Mouse (Mus musculus) adrenal gland, postnatal 10 days (tissue): Measurements from ENCODE around the gene Fam221b. TPM values are rescaled to one million over a fixed set of nuclear protein-coding genes. Genes with fewer than 3 reads are reported as not detected.

ENCODE experiments used
- DNase-seq: peaks from one replicate; pipeline ENCODE4 v3.0.0; 2021; ENCODE audit warnings: mixed read lengths
- long read RNA-seq, 2 experiments: library from polyadenylated mRNA; stranded (forward); transcript quantifications; one replicate each; pipeline ENCODE4 v2.0.0; 2021
- total RNA-seq, 2 experiments: library from RNA; stranded (reverse); gene quantifications; 2 replicates each; pipeline ENCODE4 v1.2.3; 2021

Gene Fam221b
- total RNA-seq, result under 1 TPM; 0.15 to 0.36 TPM
- long read RNA-seq, experiment 1, result 0 reads
- long read RNA-seq, experiment 2, result 0 reads

- peak; percentile 94 for DNase-seq
Measured at GRCm38 (mm10) chr4:43668782-43669427, at the start of gene Fam221b, which contains the start of gene Tmem8b. Gene Fam221b, minus strand, starts transcription at chr4:43669145. Gene Tmem8b, plus strand, starts transcription at chr4:43668971.

DNA sequence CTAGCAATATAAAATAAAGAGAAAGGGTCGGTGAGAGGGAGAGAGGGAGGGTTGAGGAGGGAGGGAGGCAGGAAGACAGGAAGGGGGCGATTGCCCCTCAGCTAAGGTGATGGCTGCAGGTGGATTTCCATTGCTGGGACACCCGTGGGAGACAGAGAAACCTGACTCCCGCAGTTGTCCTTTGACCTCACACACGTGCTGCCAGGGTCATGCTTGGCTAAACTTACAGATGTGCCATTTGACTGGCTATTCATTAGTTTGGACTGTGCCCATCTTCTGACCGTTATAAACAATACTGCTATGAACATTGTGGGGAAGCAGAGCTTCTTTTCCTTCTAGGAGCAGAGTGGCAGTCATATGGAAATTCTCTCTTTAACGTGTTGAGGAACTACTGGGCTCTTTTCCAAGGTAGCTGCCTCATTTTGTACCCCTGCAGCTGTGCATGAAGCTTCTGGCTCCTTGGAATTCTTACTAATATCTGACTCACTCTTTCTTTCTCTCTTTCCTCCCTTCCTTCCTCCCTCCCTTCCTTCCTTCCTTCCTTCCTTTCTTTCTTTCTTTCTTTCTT is 44.8 kb upstream of the Fam221b start:
- no peak for DNase-seq

- DNase-seq, result peak; percentile 92
Measured at GRCm38 (mm10) chr4:43711821-43712220, 42.9 kb upstream of the Fam221b start.

DNA sequence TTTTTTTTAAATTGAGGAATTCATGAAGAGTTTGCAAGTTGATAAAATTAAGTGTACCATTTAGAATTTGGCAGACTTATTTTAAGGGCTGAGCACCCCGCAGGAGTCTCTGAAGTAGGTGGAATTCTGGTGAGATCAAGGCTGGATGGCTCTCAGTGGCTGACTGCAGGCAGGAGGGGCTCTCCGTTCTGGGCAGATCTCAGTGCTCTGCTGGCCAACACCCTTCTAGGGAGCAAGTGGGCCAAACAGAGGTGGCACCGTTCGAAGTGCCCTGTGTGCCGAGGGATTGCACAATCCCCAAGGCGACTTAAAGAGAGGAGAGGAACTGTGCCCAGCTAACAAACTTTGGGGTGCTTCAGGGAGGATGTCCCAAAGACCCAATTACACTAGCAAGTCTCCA is 40.9 kb upstream of the Fam221b start, which contains the start of gene Olfr71:
Olfr71 (minus strand) TSS at position 387 of the 400 bp plus-strand sequence.
- DNase-seq, result peak; percentile 54

DNA sequence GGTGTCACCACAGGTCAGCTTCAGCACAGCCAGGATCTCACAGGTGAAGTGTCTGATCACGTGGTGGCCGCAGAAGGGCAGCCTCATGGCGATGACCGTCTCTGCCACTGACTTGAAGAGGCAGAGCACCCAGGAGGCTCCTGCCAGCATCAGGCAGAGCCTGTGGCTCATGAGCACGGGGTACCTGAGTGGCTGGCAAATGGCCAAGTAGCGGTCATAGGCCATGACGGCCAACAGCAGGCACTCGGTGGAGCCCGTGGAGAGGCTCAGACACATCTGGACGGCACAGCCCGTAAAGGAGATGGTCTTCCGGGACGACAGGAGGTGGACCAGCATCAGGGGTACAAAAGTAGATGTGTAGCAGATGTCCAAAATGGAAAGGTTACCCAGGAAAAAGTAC is 37.0 kb upstream of the Fam221b start:
- DNase-seq, result no peak

DNA sequence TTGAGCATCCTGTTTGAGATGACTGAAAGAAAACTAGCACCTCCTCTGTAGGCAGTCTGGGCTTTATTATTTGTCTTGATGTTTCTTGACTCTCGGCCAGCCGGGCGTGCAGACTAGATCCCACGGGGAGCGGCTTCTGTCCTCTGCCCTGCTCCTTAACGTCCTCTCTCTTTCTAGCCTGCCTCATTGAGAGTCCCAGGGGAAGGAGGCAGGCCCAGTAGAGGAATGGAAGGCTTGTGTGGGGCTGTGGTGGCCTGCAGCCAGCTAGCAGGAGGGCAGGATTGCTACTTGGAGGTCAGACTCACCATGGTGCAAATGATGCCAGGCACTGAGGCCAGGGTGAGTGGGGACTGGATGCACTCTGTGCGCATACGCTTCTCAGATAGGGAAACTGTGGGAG is 34.9 kb upstream of the Fam221b start:
- peak; percentile 70 for DNase-seq

GRCm38 (mm10) chr4:43703439-43703838 is 34.5 kb upstream of the Fam221b start:
- DNase-seq, result no peak

- DNase-seq, result no peak
Measured at GRCm38 (mm10) chr4:43700707-43701106, 31.8 kb upstream of the Fam221b start, which contains the start of gene Olfr70. Gene Olfr70, minus strand, starts transcription at chr4:43700807.

DNA sequence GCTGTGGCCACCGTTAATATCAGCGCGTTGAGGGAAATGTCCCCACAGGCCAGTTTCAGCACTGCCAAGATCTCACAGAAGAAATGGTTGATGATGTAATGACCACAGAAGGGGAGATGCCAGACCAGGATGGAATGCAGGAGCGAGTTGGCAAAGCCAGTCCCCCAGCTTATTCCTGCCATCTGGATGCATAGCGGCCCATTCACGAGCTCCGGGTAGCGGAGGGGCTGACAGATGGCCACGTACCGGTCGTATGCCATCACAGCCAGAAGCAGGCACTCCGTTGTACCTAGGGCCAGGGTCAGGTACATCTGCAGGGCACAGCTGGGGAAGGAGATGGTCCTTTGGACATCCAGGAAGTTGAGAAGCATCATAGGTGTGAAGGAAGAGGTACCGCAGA is 27.6 kb upstream of the Fam221b start:
- DNase-seq, result no peak

DNA sequence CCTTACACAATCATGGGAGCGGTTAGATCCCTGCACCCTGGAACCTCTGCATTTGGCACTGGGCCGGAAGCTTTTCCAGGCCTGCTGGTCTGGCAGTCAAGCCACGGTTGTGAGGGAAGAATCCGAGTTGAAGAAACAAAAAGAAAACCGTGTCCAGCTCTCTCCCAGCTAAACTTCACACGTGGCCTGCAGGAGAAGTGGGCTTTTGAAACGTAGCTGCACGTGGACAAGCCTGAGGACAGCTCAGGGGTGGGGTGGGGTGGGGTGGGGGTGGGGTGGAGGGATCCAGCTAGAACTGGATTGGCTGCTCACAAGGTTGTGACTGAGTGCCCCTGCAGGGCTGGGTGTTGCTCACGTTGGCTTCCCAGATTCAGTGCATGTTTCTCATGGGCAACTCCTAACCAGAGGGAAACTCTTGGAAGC is 26.3 kb upstream of the Fam221b start:
- DNase-seq, result peak; percentile 78

DNA sequence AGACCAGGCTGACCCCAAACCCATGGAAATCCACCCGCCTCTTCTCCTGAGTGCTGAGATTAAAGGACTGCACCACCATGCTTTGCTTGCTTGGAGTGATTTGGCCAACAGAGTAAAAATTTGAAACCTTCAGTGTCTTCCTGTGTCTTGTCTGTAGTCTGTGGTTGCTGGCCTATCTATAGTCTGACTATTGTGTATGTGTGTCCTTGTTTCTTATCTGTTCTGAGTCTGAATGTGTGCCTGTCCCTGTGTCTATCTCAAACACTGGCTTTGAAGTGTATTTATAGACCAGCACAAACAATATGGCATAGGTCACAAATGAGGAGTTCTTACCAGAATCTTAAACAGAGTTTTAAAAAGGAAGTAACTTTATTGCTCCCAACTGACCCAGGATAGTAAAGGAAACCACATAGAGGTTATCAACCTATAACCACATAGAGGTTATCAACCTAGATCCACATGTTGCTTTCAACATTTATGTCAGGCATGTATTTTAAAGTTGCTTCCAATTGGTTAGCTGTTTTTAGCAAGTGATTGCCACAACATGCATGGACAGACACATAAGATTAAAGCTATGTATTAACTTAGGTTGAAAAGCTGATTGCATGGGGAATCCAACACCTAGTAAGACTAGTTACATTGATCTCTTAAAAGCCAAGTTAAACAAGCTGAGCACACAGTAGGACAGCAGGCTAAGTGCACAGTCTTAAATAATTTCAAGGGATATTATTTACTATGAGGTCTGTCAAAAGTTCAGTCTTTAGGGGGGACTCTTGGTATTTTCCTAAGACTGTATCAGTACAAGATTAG is 25.7 kb upstream of the Fam221b start:
- no peak for DNase-seq

GRCm38 (mm10) chr4:43693806-43694241 is 24.9 kb upstream of the Fam221b start:
- peak; percentile 56 for DNase-seq

- no peak for DNase-seq
Measured at GRCm38 (mm10) chr4:43691026-43691425, 22.1 kb upstream of the Fam221b start.

DNA sequence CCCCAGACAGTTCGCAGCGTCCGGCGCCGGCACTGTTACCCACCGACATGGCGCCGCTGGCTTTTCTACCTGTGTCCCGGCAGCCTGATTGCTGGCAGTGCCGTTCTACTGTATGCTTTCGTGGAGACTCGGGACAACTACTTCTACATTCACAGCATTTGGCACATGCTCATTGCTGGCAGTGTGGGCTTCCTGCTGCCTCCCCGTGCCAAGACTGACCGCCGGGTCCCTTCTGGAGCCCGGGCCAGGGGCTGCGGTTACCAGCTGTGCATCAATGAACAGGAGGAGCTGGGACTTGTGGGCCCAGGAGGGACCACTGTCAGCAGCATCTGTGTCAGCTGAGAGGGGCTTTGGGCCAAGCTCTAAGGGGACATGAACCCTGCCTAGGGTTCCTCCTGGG is 21.1 kb upstream of the Fam221b start:
- DNase-seq, result no peak

DNA sequence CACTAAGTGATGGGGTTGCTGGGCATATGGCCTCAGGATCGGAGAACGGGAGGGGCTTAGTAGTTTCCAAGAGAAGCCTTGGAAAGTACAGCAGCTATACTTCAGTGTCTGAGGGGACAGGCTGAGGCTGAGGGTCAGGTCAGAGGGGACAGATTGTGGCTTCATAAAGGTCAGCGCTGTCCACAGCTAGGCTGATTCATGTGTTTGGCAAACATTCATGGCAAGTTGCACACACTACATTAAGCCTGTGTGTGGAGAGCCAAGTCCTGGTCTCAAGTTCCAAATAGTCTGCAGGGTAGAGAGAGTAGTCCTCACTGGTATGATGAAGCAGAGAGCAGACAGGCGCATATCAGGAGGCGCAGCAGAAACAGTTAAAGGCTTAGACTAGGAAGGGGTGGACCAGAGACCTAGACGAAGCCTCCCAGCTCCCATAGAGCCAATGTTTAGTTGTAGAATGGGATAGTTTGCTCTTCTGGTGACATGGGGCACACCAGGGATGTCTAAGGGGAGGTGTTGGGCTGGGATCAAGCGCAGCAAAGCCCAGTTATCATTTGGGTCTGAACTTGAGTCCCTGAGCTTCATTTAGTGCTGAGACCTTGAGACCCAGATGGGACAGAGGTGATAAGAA is 10.6 kb upstream of the Fam221b start:
- peak; percentile 64 for DNase-seq

- no peak for DNase-seq
Measured at GRCm38 (mm10) chr4:43678541-43678940, 9.6 kb upstream of the Fam221b start.

DNA sequence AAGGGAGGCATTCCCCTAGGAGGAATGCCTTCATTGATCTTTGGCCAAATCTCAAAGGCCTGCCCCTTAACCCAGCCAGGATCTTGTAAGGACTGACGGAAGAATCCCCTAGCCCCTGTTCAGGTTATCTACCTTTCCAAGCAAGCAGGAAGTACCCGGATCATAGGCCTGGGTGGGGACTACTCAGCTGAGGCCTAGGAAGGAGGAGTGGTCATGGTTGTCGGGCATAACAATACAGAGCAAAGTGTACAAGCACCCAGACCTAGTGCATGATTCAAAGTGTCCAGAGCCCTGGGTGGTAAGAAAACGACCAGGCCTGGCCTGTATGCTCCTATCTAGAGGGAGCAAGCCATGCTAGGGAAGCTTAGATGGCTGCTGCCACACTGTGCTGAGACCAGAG is 6.7 kb upstream of the Fam221b start:
- DNase-seq, result no peak

DNA sequence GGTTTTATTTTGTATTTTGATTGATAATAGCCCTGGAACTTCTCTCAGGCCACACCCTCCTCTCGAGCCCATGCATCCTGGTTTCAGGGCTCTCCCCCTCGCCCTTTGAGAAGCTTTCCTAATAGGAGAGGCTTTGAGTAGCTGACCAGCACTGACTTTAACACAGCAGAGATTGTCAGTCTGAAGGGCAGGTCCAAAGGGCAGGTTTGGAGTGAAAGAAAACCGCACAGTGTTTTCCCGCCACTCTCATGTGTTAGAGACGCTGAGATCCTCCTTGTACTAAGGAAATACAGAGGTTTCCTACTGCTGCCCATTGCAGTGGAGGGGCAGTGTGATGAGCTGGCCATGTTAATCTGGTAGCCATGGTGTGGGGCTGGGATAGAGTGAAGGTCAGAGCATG is 6.0 kb upstream of the Fam221b start:
- no peak for DNase-seq

DNA sequence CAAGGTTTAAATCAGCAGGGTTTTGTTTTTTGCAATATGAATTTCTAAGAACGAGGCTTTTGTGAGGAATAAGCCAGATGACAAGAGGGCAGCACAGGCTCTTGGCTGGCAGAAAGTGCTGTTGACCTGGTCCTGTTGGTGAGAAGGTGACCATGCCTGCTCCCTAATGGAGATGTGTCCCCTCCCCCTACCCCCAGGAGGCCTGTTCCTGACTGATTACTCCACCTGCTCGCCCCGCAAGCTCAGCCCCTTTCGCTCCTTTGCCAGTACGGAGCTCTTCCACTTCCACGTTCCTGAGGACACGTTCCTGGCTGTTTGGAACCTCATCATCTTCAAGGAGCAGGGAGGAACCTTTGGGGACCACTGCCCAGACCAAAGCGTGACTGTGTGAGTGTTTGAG is 4.8 kb upstream of the Fam221b start:
- DNase-seq, result peak; percentile 44

GRCm38 (mm10) chr4:43672070-43672469 is 3.1 kb upstream of the Fam221b start:
- DNase-seq, result peak; percentile 94

- peak; percentile 85 for DNase-seq
Measured at GRCm38 (mm10) chr4:43669428-43669794, 466 bp upstream of the Fam221b start.

GRCm38 (mm10) chr4:43666412-43666811 is 2.5 kb downstream of the Fam221b start:
- no peak for DNase-seq

DNA sequence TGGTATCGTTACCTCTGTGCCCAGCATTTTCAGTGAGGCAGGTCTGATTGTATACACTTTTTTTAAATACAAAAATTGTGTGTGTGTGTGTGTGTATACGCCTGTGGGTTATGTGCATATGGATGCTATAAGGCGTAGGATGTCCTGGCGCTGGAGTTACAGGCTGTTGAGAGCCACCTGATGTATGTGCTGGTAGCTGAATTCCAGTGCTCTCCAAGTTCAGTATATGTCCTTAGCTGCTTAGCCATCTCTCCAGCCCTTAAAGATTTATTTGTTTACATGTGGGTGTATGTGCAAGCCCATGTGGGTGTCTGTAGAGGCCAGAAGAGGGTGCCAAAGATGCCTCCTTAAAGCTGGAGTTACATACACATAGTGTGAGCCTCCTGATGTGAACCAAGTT is 11.8 kb downstream of the Fam221b start:
- no peak for DNase-seq
